Comparison of ENCODE assay signal across 9 mouse cellular contexts in the genomic region with DNA sequence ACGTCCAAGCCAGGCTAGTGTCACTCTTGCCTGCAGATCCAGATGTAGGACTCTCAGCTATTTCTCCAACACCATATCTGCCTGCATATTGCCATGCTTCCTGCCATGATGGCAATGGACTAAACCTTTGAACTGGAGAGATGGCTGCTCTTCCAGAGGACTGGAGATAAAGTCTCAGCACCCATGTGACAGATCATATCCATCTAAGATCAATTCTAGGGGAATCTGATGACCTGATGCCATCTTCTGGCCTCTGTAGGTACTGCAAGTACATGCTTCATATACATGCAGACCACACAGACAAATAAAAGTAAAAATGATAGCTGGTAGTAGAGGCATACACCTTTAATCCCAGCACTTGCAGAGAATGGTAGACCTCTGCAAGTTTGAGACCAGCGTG. TPM values are rescaled to one million over a fixed set of nuclear protein-coding genes. Genes with fewer than 3 reads are reported as not detected.
DNase-seq lines count a peak whose midpoint lies in the region; ATAC-seq and TF ChIP-seq lines count a peak whose summit lies in the region.
"Had no signal": no experiment of that assay in that cellular context is flagged by ENCODE, and none has a peak within 500 bp of the region (broad histone marks: within the 10 kb centered on the region; RNA-seq: fewer than 3 reads in every experiment).

No protein-coding gene starts in this region.

- DNase-seq in forebrain, postnatal 0 days: peak; percentile 30
- DNase-seq in forebrain, embryonic 10.5 days (ENCODE audit: extremely low spot score, low spot score): no peak
- DNase-seq in midbrain, postnatal 0 days (ENCODE audit: low spot score): peak; percentile 47
- DNase-seq in midbrain, embryonic 10.5 days (ENCODE audit: low spot score): no peak
- DNase-seq in lung, postnatal 36 days: peak; percentile 82
- no peak for DNase-seq in right cerebral cortex, postnatal 10 days (ENCODE audit: low spot score in 2 of 2)

- no peak overlapping the region for H3K9ac ChIP-seq in forebrain, postnatal 0 days
- H3K9ac ChIP-seq in midbrain, postnatal 0 days (replicated peaks; ENCODE audit: low read length, poor library complexity, severe bottlenecking): no peak overlapping the region
- no peak overlapping the region for H3K9ac ChIP-seq in forebrain, embryonic 16.5 days (replicated peaks; ENCODE audit: low read depth, low read length)
- H3K9ac ChIP-seq: heart, embryonic 13.5 days had no signal

- no peak for ATAC-seq in forebrain, postnatal 0 days
- no peak for ATAC-seq in midbrain, postnatal 0 days (ENCODE audit: low FRiP score)
- no peak for ATAC-seq in forebrain, embryonic 16.5 days

- no peaks in the 10 kb centered on the region for H3K4me1 ChIP-seq in forebrain, postnatal 0 days (ENCODE audit: insufficient read depth)
- no peaks in the 10 kb centered on the region for H3K4me1 ChIP-seq in forebrain, embryonic 10.5 days
- no peaks in the 10 kb centered on the region for H3K4me1 ChIP-seq in midbrain, postnatal 0 days (ENCODE audit: insufficient read depth, low read length)
- H3K4me1 ChIP-seq in midbrain, embryonic 10.5 days: no peaks in the 10 kb centered on the region
- no peaks in the 10 kb centered on the region for H3K4me1 ChIP-seq in cortical plate, adult 2 months (ENCODE audit: control insufficient read depth, insufficient read depth, low read length)
- H3K4me1 ChIP-seq in forebrain, embryonic 16.5 days (replicated peaks; ENCODE audit: control insufficient read depth, insufficient read depth, low read length): no peaks in the 10 kb centered on the region

- no peaks in the 10 kb centered on the region for H3K27me3 ChIP-seq in forebrain, postnatal 0 days (ENCODE audit: insufficient read depth, low read length)
- no peaks in the 10 kb centered on the region for H3K27me3 ChIP-seq in forebrain, embryonic 10.5 days (ENCODE audit: poor library complexity, severe bottlenecking)
- no peaks in the 10 kb centered on the region for H3K27me3 ChIP-seq in midbrain, postnatal 0 days (ENCODE audit: insufficient read depth, low read length)
- no peaks in the 10 kb centered on the region for H3K27me3 ChIP-seq in midbrain, embryonic 10.5 days (ENCODE audit: low read depth, poor library complexity, severe bottlenecking)
- no peaks in the 10 kb centered on the region for H3K27me3 ChIP-seq in forebrain, embryonic 16.5 days (replicated peaks; ENCODE audit: control insufficient read depth, insufficient read depth, low read length)
- H3K27me3 ChIP-seq: heart, embryonic 13.5 days had no signal

- H3K4me3 ChIP-seq in forebrain, postnatal 0 days (ENCODE audit: low read depth, low read length): no peak overlapping the region
- H3K4me3 ChIP-seq in forebrain, embryonic 10.5 days: no peak overlapping the region
- H3K4me3 ChIP-seq in midbrain, postnatal 0 days (ENCODE audit: low read depth, low read length): no peak overlapping the region
- H3K4me3 ChIP-seq in midbrain, embryonic 10.5 days: no peak overlapping the region
- H3K4me3 ChIP-seq in cortical plate, adult 2 months (ENCODE audit: insufficient read depth, low read length): no peak overlapping the region
- H3K4me3 ChIP-seq in forebrain, embryonic 16.5 days (replicated peaks; ENCODE audit: low read length): no peak overlapping the region
- H3K4me3 ChIP-seq: heart, embryonic 13.5 days had no signal

- WGBS in forebrain, postnatal 0 days: 70% methylated on average over 2 of the region's 2 CpGs
- 58% methylated on average over 2 of the region's 2 CpGs for WGBS in forebrain, embryonic 10.5 days
- 79% methylated on average over 2 of the region's 2 CpGs for WGBS in midbrain, postnatal 0 days
- 77% methylated on average over 2 of the region's 2 CpGs for WGBS in midbrain, embryonic 10.5 days
- WGBS in forebrain, embryonic 16.5 days: 65% methylated on average over 2 of the region's 2 CpGs

- TF ChIP-seq POLR2A in cortical plate, adult 2 months (IDR thresholded peaks at IDR 0.05; ENCODE audit: extremely low read depth, insufficient read depth, low read length): no peak

- peaks cover 86% of the 10 kb centered on the region for H3K36me3 ChIP-seq in forebrain, postnatal 0 days (ENCODE audit: insufficient read depth)
- H3K36me3 ChIP-seq in forebrain, embryonic 10.5 days (replicated peaks): peaks cover 21% of the 10 kb centered on the region
- H3K36me3 ChIP-seq in midbrain, postnatal 0 days (ENCODE audit: insufficient read depth, low read length): peaks cover 83% of the 10 kb centered on the region
- peaks cover 45% of the 10 kb centered on the region for H3K36me3 ChIP-seq in midbrain, embryonic 10.5 days
- peaks cover 8% of the 10 kb centered on the region for H3K36me3 ChIP-seq in forebrain, embryonic 16.5 days (ENCODE audit: control insufficient read depth, insufficient read depth)

- H3K9me3 ChIP-seq in forebrain, postnatal 0 days (ENCODE audit: low read length): no peaks in the 10 kb centered on the region
- peaks cover 3% of the 10 kb centered on the region; the same call in 1 of the 2 replicates for H3K9me3 ChIP-seq in forebrain, embryonic 10.5 days
- H3K9me3 ChIP-seq in midbrain, postnatal 0 days (ENCODE audit: low read length): no peaks in the 10 kb centered on the region
- peaks cover 4% of the 10 kb centered on the region; the same call in 1 of the 2 replicates for H3K9me3 ChIP-seq in midbrain, embryonic 10.5 days (replicated peaks)
- no peaks in the 10 kb centered on the region for H3K9me3 ChIP-seq in forebrain, embryonic 16.5 days (ENCODE audit: control insufficient read depth, low read length)
- H3K9me3 ChIP-seq: heart, embryonic 13.5 days had no signal

- TF ChIP-seq CTCF in forebrain, postnatal 0 days (IDR thresholded peaks at IDR 0.05; ENCODE audit: low read depth): peak; percentile 65
- peak; percentile 70 for TF ChIP-seq CTCF in midbrain, postnatal 0 days (IDR thresholded peaks at IDR 0.05)
- TF ChIP-seq CTCF in cortical plate, adult 2 months (IDR thresholded peaks at IDR 0.05; ENCODE audit: extremely low read depth, insufficient read depth, low read length): peak; percentile 31; the same call in 1 of the 2 replicates

- H3K4me2 ChIP-seq in forebrain, postnatal 0 days (ENCODE audit: low read depth): no peak overlapping the region
- no peak overlapping the region for H3K4me2 ChIP-seq in midbrain, postnatal 0 days (ENCODE audit: low read depth, low read length, poor library complexity, severe bottlenecking)
- H3K4me2 ChIP-seq in forebrain, embryonic 16.5 days (ENCODE audit: low read length): no peak overlapping the region
- H3K4me2 ChIP-seq: heart, embryonic 13.5 days had no signal

- H3K27ac ChIP-seq in forebrain, postnatal 0 days (ENCODE audit: low read depth, low read length): no peak overlapping the region
- no peak overlapping the region for H3K27ac ChIP-seq in forebrain, embryonic 10.5 days
- no peak overlapping the region for H3K27ac ChIP-seq in midbrain, postnatal 0 days (ENCODE audit: low read depth, low read length)
- H3K27ac ChIP-seq in midbrain, embryonic 10.5 days (replicated peaks): no peak overlapping the region
- H3K27ac ChIP-seq in cortical plate, adult 2 months (ENCODE audit: insufficient read depth, low read length): no peak overlapping the region
- no peak overlapping the region for H3K27ac ChIP-seq in forebrain, embryonic 16.5 days (ENCODE audit: low read length)
- H3K27ac ChIP-seq: heart, embryonic 13.5 days had no signal

RNA-seq across cellular contexts. Expression of gene Tnfrsf23, which starts 10.5 kb away (rescaled TPM):
- 1.7 and 1.9 TPM in 2 replicates for total RNA-seq in forebrain, postnatal 0 days (2014; rRNA removed)
- polyA plus RNA-seq in forebrain, postnatal 0 days (2015; fragmentation: Nextera tagmentation; extraction: Ambion mirVana): 0.43 and 0.54 TPM in 2 replicates
- polyA plus RNA-seq in forebrain, embryonic 10.5 days (2016; fragmentation: Nextera tagmentation; extraction: Ambion mirVana): 0.09 and 0.15 TPM in 2 replicates
- total RNA-seq in midbrain, postnatal 0 days (2014; rRNA removed): 1.2 and 1.6 TPM in 2 replicates
- 0.93 and 1.7 TPM in 2 replicates for polyA plus RNA-seq in midbrain, postnatal 0 days (2015; fragmentation: Nextera tagmentation; extraction: Ambion mirVana)
- polyA plus RNA-seq in midbrain, embryonic 10.5 days (2016; fragmentation: Nextera tagmentation; extraction: Ambion mirVana): 0.30 and 0.38 TPM in 2 replicates
- polyA plus RNA-seq in cortical plate, adult 2 months (2012; rRNA removed): 2.5 and 3.0 TPM in 2 replicates
- 0.61 and 0.76 TPM in 2 replicates for polyA plus RNA-seq in forebrain, embryonic 16.5 days (2015; fragmentation: Nextera tagmentation; extraction: Ambion mirVana)

RNA-seq across cellular contexts. Expression of gene Tnfrsf22, which starts 46.7 kb away (rescaled TPM):
- total RNA-seq in forebrain, postnatal 0 days (2014; rRNA removed): 1.3 and 1.8 TPM in 2 replicates
- 3.6 and 4.9 TPM in 2 replicates for polyA plus RNA-seq in forebrain, postnatal 0 days (2015; fragmentation: Nextera tagmentation; extraction: Ambion mirVana)
- 10.1 TPM in 2 replicates for polyA plus RNA-seq in forebrain, embryonic 10.5 days (2016; fragmentation: Nextera tagmentation; extraction: Ambion mirVana)
- total RNA-seq in midbrain, postnatal 0 days (2014; rRNA removed): 1.6 and 2.6 TPM in 2 replicates
- 4.9 and 6.7 TPM in 2 replicates for polyA plus RNA-seq in midbrain, postnatal 0 days (2015; fragmentation: Nextera tagmentation; extraction: Ambion mirVana)
- polyA plus RNA-seq in midbrain, embryonic 10.5 days (2016; fragmentation: Nextera tagmentation; extraction: Ambion mirVana): 9.3 and 9.9 TPM in 2 replicates
- polyA plus RNA-seq in cortical plate, adult 2 months (2012; rRNA removed): 2.0 and 2.9 TPM in 2 replicates
- 3.9 and 4.0 TPM in 2 replicates for polyA plus RNA-seq in forebrain, embryonic 16.5 days (2015; fragmentation: Nextera tagmentation; extraction: Ambion mirVana)

Comparison
In these comparisons a context has a peak if more than half of its experiments do, and no peak if none do; other contexts are left out.
1. DNase-seq: peak in forebrain, postnatal 0 days (single experiment), midbrain, postnatal 0 days (single experiment) and lung, postnatal 36 days (single experiment); none in forebrain, embryonic 10.5 days (single experiment), midbrain, embryonic 10.5 days (single experiment) and right cerebral cortex, postnatal 10 days (0 of 2).
2. Peak in every context shown above with its lines, with median percentiles within 50 percentile points of each other: CTCF ChIP-seq.